Mouse (Mus musculus) ES-Bruce4 (cell line): ENCODE results near the gene Inpp5a.

Source experiments
- CTCF ChIP-seq: IDR thresholded peaks from one replicate; pipeline ENCODE4 v1.8.1; 2011; ENCODE audit warnings: low read depth, low read length
- EP300 ChIP-seq: IDR thresholded peaks from 2 replicates; pipeline ENCODE4 v1.6.1; 2011; ENCODE audit warnings: low read depth, low read length; ENCODE audit not compliant: insufficient read depth

DNA sequence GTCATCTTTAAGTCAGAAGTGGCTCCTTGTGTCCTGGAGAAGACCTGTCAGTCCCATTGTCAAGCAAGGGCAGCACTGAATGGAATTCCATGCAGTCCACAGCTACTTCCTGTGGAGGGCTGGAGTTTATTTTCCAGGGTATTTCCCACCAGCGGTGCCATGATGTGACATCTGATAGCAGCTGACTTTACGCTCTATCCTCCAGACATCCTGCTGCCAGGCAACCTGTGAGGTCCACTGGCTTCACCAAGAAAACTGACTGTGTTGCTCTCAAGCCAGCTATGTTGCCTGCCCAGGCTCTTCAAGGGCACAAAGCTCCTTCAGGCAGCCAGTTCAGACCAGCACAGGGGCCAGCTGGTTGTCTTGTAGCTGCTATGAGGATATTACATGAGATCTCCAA is 79.5 kb downstream of the Inpp5a start:
- TF ChIP-seq CTCF = no peak
- TF ChIP-seq EP300 = no peak
